Mouse (Mus musculus): ENCODE measurements around the gene Trim66.

Gene Trim66

DNA sequence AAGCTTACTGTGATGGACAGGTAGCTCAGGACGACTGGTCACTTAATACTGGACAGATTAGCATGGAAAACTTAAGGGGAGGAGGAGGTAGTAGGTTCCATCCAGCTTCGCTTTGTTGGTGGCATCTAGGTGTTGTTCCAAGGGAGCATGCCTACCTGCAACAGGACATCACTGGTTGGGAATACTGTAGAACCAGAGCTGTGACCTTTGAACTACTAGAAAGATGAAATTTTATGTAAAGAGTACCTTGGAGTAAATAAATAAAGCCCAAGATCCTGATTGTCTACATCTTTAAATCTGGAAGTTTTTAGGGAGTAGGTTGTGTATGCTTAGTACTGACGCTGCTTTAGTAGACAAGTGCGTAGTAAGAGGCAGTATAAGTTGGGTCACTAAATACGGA is 14.2 kb upstream of the Trim66 start:
- no peak for DNase-seq (ENCODE audit: low spot score in 2 of 2)

DNA sequence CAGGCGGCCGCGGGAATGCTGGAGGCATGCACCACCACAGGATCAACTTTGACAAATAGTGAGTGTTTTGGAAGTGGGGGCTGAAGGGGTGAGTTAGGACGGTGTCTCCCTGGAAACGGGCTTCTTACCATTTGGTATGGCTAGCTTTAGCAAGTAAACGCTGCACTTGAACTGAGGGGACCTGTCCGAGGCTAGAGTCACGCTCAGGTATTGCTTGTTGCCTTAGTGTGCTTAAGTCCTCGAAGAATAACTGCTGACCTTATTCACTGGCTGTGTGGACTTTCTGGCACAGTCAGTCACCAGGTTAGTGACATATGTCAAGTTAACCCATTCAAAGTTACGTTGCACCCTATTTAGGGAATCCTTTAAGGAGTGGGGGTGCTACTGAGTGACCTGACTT is 12.0 kb upstream of the Trim66 start:
- DNase-seq (ENCODE audit: low spot score in 2 of 2), result no peak

DNA sequence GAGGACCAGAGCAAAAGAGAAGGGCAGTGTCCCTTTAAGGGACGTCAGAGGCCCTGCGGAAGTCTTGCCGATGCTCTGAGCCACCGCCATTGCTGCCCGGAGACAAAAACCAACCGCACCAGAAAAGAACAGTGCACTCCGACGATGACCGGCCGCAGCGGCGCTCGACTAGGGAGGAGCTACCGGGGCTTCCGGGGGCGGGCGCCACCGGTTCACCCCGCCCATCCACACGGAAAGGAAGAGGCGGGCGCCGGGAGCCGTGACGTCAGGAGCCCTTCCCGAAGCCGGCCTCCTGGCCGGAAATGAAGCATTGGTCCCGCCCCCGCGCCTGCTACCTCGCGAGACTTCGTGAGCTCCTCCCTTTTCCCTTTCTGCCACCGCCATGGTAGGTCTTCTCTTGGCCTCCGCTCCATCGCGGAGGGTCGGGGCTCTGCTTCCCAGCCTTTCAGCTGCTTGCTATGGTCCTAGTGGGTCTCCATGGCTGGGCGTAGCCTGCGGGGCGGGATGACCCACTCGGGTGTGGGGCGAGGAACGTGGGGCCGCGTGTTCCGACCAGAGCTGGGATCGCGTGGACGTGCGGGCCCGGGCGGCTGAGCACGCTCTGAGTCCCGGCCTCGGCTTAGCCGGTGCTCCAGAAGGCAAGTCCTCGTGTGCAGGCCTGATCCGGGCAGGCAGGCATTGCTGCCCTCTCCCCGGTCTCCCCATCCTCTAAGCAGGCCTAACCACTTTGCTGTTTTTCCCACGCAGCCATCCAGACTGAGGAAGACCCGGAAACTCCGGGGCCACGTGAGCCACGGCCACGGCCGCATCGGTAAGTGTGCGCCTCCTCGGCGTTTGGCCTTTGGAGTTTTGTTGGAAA is 11.1 kb upstream of the Trim66 start, which contains the start of gene Rpl27a:
Gene Rpl27a, plus strand, starts transcription at position 310 of the 859 bp plus-strand sequence.
- peak; percentile 97 for DNase-seq (ENCODE audit: low spot score in 2 of 2)

DNA sequence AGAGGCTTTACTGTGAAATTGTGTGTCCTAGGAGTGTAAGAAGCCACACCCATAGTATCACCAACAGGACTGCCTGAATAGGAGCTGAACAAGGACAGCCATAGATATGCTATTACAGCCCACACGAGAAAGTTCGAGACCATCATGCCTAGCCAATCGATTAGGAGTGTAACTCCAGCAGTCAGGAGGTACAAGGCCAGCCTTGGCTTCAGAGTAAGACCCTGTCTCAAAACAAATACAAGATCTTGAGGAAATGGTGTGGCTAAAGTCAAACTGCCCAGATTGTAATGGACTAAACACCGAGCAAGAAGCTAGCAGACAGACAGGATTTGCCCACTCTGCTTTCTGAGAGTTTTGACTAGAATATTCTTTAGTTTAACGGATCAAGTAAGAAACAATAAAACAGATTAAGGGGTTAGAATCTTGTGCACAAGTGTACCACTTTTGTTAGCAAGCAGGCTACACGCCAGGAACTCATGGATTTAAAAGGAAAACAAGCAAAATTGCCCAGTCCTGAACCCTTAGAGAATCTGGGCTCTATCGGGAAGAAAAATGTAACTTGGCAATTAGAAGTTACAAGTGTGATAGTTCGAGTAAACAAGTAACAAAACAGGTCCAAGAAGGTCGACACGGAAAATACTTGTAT is 10.2 kb upstream of the Trim66 start:
- no peak for DNase-seq (ENCODE audit: low spot score in 2 of 2)

DNA sequence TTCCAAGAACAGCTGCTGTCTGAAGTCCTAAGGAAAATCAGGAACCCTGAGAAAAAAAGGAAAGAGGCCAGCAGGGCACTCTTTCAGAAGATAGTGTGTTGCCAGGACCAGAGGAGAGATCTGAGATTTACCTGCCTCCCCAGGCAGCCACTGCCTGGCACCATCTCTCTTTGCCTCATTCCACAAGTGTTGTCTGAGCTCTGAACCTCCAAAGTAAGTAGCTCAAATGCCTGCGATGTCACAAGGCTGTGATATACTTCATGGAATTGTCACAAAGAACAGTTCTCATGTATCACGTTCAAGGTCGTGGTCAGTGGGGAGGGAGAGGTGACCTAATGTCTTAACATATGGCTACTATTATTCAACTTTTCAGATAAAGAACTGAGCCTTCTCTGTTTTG is 8.6 kb upstream of the Trim66 start:
- no peak for DNase-seq (ENCODE audit: low spot score in 2 of 2)

DNA sequence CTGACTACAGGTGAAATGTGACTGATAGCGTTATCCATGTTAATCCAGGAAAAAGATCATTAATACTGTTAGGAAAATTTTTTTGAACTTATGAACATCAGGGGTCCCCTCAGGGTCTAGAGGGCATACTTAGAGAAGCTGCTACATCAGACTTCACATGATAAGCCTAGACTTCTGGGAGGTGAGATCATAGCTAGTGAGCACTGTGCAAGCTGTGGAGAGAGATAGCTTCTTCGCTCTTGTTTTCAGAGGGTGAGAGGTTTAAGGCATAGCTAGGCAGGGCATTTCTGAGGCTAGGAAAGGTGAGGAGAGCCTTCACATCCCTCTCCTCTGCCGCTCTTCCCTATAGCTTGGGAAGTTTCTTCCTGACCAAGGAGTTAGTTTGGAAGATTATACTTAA is 3.9 kb upstream of the Trim66 start:
- DNase-seq (ENCODE audit: low spot score in 2 of 2), result no peak

DNA sequence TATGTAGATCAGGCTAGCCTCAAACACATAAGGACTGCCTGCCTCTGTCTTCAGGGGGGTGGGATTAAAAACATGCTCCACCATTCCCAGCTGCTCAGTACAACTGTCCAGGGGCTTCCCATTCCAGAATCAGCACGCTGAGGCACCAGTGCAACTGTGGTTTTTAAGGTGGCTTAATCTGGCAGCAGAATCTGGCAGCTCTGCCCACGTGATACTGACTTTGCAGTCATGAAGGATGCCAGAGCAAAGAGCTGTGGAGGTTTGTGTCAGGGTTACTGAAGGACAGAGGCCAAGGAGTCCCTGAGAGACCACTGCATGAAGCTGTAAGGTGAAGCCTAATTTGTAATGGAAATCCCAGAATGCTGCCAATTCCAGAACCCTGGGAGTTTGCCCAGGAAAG is 2.9 kb upstream of the Trim66 start:
- DNase-seq (ENCODE audit: low spot score in 2 of 2), result no peak

DNA sequence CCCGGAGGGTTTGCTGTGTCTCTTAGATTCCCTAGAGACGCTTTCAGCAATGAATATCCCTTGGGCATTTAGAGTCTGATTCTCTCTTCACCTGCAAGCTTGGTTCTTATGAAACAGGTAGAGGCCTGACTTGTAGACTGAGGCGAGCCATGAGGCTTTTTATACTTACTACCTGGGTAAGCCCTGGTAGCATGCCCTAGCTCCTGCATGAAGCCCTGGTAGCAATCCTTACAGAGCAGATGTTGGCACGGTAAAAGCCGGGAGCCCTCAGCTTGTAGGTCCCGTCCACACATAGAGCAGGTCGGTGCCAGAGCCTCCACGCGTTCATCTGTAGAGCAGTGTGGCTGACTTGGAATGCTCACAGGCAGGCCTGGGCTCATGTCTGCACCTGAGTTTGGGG is 362 bp downstream of the Trim66 start:
- DNase-seq (ENCODE audit: low spot score in 2 of 2), result no peak

DNA sequence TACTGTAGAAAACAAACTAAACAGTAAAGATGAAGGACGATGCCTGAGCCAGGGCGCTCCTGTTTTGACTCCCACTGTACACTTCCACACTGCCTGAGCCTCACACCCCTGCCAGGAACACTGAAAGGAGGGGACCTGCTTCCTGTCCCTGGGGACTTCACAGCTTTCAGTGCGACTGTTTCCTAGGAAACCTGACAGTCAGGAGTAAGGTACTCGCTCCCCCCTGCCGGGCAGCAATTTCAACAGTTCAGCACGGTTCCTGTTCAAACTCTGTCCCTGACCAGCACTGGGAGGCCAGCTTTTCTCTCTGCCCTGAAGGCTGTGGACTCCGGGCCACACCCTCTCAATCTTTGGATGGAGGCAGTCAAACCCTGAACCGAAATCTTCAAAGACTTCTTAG is 815 bp downstream of the Trim66 start:
- DNase-seq (ENCODE audit: low spot score in 2 of 2), result no peak

DNA sequence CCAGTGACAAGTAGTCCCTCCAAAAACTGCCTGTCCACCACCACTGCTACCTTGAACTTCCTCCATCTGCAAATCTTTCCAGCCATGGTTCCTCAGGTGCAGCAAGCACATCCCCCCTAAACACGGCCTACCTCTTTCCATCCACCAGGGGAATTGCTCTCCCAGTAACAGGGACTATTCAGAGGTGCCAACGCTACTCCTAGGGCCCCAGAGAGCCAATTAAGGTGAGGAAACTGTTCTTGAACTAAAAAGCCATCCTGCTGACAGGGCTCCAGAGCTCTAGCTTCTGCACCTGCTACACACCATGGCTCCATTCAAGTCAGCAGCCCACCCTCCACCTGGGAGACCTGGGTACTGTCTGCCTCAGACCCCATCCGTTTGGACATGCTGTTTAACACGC is 10.4 kb downstream of the Trim66 start:
- DNase-seq (ENCODE audit: low spot score in 2 of 2), result no peak

DNA sequence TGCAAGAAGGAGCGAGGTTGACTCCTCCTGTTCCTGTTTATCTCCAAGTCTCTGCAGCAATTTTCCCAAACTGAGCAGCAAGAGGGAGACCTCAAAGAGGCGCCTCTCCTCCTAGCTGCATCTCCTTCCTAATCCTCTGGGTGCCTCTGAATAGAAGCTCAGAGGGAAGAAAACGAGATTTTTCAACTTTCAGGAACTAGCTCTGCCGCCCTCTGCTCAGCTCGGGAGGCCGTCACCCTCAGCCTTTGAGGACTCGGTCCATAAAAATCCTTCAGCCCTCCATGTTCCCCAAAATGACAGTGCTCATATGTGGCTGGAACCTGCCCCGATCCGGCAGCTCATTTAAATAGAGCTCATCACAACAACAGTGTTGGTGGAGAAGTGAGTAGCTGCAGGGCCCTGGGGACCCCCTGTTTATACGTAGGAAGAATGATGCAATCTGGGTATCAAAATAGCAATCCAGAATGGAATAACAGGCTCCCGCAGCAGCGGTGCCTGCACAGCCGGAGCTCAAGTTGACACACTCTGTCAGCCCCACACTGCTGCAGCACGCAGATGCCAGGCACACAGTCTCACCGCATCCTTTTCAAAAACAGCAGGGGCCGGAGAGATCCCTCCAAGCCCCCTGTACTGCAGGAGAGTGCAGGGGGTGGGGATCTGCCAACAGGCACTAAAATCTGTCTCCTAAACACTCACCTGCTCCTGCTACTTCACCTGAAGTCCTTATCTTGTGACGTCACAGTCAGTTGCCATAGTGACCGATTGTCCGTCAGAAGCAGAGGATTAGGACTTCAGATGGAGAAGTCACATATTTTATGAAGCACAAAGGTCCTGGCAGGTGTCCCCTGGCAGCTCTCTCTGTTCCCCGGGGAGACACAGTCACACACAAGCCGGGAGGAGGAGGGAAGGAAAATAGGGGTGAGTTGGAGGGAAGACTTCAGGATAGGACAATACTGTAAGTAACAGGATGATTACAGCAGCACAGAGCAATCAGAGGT is 14.3 kb downstream of the Trim66 start:
- peak; percentile 23 to 27 for DNase-seq (ENCODE audit: low spot score in 2 of 2)

DNA sequence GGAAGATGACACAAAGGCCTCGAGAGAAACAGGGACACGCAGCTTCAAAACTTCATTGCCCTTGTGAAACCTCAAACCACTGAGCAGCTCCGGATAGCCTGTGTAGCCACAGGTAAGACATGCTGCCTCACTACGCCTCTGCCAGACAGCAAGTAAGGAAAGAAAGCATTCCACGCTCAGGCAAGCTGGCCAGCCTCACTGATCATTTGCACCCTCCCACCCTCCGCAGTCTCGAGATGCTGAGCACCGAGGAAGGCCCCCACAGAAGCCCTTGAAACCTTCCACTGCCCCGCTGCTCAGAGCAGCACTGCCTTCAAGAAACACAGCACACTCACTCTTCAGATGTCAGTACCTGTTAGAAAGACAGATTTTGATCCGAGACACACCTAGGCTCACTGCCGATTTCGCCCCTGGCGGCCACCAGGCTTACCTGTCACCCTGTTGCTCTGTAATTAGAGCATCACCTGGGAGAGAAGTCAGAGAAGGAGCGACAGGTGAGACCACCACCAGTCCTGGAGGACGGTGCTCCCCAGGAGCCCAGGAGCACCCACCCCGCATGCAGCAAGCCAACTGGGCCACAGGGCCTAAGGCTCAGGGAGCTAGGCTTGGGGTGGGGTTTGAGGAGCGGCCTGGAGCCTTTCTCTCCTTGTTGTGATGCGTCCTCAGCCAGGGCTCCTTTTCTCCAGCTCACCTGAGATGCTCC is 15.2 kb downstream of the Trim66 start:
- no peak for DNase-seq (ENCODE audit: low spot score in 2 of 2)

DNA sequence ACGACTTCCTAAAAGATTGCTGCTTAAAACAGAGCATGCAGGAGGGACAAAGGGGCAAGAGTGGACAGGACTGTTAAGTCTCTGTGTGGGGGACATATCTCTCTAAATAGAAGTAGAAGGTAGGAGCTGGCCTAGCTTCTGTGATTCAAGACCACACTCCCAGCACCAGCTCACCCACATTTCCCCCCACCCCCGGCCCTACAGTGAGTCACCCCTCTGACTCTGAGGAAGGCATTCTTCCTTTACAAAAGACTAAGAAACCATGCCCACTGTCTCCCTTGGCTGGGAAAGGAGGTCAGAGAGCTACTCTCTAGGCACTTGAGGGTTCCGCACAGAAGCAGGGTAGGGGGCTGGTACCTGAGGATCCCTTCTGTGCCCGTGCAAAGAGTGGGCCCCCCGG is 23.7 kb downstream of the Trim66 start:
- no peak for DNase-seq (ENCODE audit: low spot score in 2 of 2)

DNA sequence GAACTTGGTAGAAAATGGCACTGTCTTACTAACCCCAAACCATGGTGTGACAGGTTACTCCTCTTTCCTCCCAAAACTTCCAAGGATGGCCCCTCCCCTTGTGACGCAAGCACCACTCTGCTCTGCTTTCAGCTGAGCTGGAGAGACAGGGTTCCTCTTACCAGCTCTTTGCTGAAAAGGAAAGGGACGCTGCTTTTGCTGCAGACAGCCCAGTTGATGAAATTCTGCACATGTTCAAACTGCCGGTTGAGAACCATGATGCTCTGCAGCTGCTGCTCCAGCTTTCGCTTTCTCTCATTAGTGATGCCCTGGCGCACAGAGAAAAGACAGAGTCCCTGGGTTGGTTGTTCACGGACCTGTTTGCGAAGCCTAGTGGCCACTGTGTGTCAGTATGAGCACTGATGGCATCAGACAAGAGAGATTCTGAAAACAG is 27.2 kb downstream of the Trim66 start:
- DNase-seq (ENCODE audit: low spot score in 2 of 2), result no peak

DNA sequence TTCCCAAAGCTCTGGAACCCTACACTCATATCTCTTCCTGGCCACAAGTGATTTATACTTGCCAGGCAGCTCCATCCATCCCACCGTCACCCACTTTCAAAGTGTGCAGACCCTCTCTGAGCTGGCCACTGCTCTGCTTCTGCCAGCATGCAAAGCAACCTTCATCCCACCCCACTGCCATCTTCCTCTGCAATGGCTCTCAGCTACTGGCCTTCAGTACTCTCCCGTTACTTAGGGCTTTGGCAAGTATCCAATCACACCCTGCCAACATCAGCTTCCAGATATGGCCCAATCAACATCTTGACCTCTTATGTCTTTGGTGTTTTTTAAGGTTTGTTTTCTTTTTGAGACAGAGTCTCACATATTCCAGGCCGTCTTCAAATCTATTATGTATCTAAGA is 30.0 kb downstream of the Trim66 start:
- no peak for DNase-seq (ENCODE audit: low spot score in 2 of 2)

DNA sequence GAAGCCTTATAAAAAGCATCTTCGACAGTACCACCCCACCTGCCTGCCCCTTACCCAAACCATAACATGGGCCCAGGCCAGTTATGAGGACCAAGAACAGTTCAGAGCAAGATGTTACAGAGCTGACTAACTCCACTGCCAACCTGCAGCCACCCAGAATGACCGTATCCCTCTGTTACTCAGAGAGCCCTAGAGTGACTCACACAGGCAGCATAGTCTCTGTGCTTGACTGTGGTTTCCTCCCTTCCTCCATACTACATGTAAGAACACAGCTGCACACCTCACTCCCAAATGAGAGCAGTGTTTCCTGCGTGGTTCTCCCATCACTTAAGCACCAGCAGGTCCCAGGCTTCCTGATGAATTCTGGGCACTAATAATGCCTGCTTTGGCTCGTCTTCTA is 37.2 kb downstream of the Trim66 start:
- no peak for DNase-seq (ENCODE audit: low spot score in 2 of 2)

DNA sequence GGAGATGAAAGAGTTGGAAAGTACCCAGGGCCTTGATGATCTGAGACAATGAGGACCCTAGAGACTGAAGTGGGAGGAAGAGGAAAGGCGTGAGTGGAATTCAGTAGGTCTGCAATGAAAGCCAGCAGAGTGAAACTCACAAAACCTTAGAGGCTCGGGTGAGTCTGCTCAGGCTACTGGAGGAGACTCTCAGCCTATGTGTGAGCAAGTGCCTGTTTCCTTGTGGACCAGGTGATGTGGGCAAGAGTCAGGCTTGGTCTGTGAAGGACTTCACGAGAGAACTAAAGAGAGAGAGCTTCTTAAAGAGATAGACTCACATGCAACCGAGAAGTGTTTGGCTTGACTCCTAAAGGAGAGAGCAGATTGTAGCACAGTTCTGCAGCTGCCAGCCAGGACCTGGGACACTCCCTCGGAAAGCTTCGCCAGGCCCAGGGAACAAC is 39.7 kb downstream of the Trim66 start:
- no peak for DNase-seq (ENCODE audit: low spot score in 2 of 2)

DNA sequence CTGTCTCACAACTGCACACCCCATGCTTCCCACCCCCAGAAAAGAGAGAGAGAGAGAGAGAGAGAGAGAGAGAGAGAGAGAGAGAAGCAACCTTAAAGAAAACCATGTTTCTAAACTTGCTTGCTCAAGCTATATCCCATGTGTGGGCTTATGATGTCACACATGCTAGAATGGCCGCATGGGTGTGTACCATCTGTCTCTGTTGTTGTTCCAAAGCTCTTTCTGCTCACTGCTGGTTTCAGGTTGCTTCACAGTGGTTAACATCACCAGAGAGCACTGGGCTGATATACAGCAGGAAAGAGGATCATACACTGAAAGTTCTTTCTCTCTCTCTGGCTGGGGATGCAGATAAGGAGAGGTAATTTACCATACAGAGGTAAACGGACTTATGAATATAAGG is 40.3 kb downstream of the Trim66 start:
- DNase-seq (ENCODE audit: low spot score in 2 of 2), result no peak

DNA sequence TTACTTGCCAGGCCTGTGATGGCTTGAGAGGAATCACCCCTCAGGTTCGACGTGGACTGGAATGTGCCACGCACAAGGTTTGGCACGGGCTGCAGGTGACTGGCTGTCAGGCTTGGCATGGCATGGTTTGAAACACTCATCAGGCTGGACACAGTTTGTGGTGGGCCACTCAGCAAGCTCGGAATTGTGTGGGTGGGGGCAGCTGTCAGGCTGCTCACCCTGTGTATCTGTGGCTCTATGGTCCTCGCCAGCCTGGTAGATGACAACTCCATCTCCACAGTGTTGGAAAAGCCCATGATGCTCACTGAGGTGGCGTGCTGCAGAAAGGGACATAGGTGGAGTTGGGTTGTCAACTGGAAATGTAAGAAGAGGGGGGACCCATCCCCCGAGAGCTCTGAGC is 47.2 kb downstream of the Trim66 start:
- DNase-seq (ENCODE audit: low spot score in 2 of 2), result no peak

DNA sequence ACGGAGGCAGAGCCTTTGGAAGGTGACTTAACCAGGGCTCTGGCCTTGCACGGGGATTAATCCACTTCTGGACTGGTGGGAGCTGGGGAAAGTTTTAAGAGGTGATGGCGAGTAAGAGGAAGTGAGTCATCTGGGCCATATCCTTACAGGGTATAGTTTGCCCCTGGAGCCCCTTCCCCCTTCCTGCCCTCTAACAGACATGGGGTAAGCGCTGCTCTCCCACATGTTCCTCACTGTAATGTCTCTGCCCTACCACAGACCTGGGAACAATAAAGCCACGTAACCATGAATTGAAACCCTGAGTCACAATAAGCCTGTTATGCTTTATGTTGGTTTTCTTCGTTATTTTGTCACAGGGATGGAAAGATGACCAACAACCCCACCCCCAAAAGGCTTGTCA is 51.4 kb downstream of the Trim66 start:
- DNase-seq (ENCODE audit: low spot score in 2 of 2), result no peak

DNA sequence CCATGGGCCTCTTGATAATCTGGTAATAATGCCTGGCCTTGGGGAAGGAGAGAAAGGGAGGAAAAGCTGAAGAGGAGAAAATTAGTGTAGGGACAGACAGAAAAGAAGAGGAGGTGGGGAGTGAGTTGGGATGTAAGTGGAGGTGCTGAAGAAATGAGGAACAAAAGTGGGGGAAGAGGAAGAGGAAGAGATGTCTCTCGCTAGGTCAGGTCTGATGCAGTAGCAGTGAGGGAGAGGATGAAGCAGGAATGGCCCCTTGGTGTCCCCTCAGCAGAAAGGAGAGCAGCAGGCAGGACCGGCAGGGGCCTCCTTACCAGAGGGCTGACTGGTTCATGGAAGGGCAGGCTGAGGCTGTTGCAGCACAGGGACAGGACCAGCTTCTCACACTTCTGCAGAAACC is 52.2 kb downstream of the Trim66 start:
- no peak for DNase-seq (ENCODE audit: low spot score in 2 of 2)
